Mouse (Mus musculus): ENCODE measurements around the gene Xylt1.

Xylt1 gene

GRCm38 (mm10) chr7:117394380-117394779, 13.6 kb downstream of the Xylt1 start:
- DNase-seq (ENCODE audit: low spot score in 2 of 2): no peak

- DNase-seq (ENCODE audit: low spot score in 2 of 2): no peak
These were observed 14.7 kb downstream of the Xylt1 start for GRCm38 (mm10) chr7:117395511-117395910.

GRCm38 (mm10) chr7:117397877-117398276, 17.1 kb downstream of the Xylt1 start:
- no peak for DNase-seq (ENCODE audit: low spot score in 2 of 2)

GRCm38 (mm10) chr7:117399971-117400370, 19.2 kb downstream of the Xylt1 start:
- DNase-seq (ENCODE audit: low spot score in 2 of 2): no peak

- DNase-seq (ENCODE audit: low spot score in 2 of 2): no peak
These were observed 20.8 kb downstream of the Xylt1 start for GRCm38 (mm10) chr7:117401581-117401980.

- DNase-seq (ENCODE audit: low spot score in 2 of 2): no peak
These were observed 25.6 kb downstream of the Xylt1 start for GRCm38 (mm10) chr7:117406336-117406735.

GRCm38 (mm10) chr7:117409268-117409988, 28.6 kb downstream of the Xylt1 start:
- no peak for DNase-seq (ENCODE audit: low spot score in 2 of 2)

- no peak for DNase-seq (ENCODE audit: low spot score in 2 of 2)
These were observed 31.1 kb downstream of the Xylt1 start for GRCm38 (mm10) chr7:117411874-117412273.

- no peak for DNase-seq (ENCODE audit: low spot score in 2 of 2)
These were observed 31.6 kb downstream of the Xylt1 start for GRCm38 (mm10) chr7:117412405-117412804.

- no peak for DNase-seq (ENCODE audit: low spot score in 2 of 2)
These were observed 33.7 kb downstream of the Xylt1 start for GRCm38 (mm10) chr7:117414341-117415008.

- no peak for DNase-seq (ENCODE audit: low spot score in 2 of 2)
These were observed 34.2 kb downstream of the Xylt1 start for GRCm38 (mm10) chr7:117415009-117415363.

- no peak for DNase-seq (ENCODE audit: low spot score in 2 of 2)
These were observed 38.3 kb downstream of the Xylt1 start for GRCm38 (mm10) chr7:117419041-117419440.

GRCm38 (mm10) chr7:117419846-117420245, 39.1 kb downstream of the Xylt1 start:
- no peak for DNase-seq (ENCODE audit: low spot score in 2 of 2)

GRCm38 (mm10) chr7:117420301-117420700, 39.5 kb downstream of the Xylt1 start:
- DNase-seq (ENCODE audit: low spot score in 2 of 2): no peak

- DNase-seq (ENCODE audit: low spot score in 2 of 2): no peak
These were observed 40.2 kb downstream of the Xylt1 start for GRCm38 (mm10) chr7:117420836-117421566.

GRCm38 (mm10) chr7:117424841-117425240, 44.1 kb downstream of the Xylt1 start:
- no peak for DNase-seq (ENCODE audit: low spot score in 2 of 2)

GRCm38 (mm10) chr7:117426366-117426765, 45.6 kb downstream of the Xylt1 start:
- no peak for DNase-seq (ENCODE audit: low spot score in 2 of 2)

GRCm38 (mm10) chr7:117428690-117429224, 48.0 kb downstream of the Xylt1 start:
- DNase-seq (ENCODE audit: low spot score in 2 of 2): peak in 1 of 2 experiments; percentile 44

GRCm38 (mm10) chr7:117429483-117429882, 48.7 kb downstream of the Xylt1 start:
- no peak for DNase-seq (ENCODE audit: low spot score in 2 of 2)

- DNase-seq (ENCODE audit: low spot score in 2 of 2): no peak
These were observed 49.1 kb downstream of the Xylt1 start for GRCm38 (mm10) chr7:117429895-117430294.

- DNase-seq (ENCODE audit: low spot score in 2 of 2): no peak
These were observed 49.7 kb downstream of the Xylt1 start for GRCm38 (mm10) chr7:117430361-117430935.

- no peak for DNase-seq (ENCODE audit: low spot score in 2 of 2)
These were observed 52.9 kb downstream of the Xylt1 start for GRCm38 (mm10) chr7:117433641-117434040.

Data from spleen, postnatal 4 days (tissue).